Mouse (Mus musculus): ENCODE measurements around the gene Slc35e4.

- TF ChIP-seq EP300 (optimal IDR thresholded peaks at IDR 0.05) = no peak
- no peak for TF ChIP-seq CTCF (IDR thresholded peaks at IDR 0.05; ENCODE audit: low read depth)
Measured at GRCm38 (mm10) chr11:3895933-3896332, 18.5 kb downstream of the Slc35e4 start.
